Mouse (Mus musculus): ENCODE measurements around the gene Bmi1.
A peak's percentile ranks its signal among the peaks of the same experiment; 100 is the strongest.

The Bmi1 gene

DNA sequence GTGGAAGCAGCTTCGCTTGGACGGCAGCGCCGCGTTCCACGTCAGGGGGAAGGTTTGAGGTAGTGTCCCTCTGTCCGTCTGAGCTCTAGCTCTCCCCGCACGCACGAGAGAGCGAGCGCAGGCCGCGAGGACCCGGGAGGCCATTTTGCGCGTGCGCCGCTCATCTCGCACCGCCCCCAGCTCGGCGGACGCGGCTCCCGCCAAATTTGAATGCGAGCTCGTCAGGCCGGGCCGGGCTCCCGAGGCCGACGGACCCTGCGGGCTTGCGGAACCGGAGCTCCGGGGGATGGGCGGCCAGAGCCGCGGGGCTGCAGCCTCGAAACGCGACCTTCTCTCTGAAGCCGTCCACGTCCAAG lies 11.9 kb downstream of the Bmi1 start:
- no peak for DNase-seq

GRCm38 (mm10) chr2:18689064-18689921 lies 12.5 kb downstream of the Bmi1 start:
- no peak for DNase-seq

GRCm38 (mm10) chr2:18690055-18690691 lies 13.4 kb downstream of the Bmi1 start:
- DNase-seq: no peak

DNA sequence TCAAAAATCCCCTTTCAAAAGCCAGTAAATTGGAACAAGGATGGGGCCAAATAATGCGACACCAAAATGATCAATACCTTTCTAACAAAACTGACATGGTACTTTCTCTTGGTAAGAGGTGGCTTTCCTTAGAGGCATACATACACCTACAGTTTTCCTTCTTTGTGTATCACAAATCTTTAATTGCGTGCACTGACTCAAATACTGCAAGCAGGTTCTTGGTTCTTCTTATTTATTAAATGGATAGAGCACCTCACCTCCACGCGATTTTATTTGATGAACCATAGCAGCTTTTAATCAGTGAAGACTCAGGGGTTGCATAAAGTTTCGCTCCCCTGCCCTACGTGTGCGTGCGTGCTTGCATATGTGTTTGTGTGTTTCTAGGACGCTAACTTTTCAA lies 13.9 kb downstream of the Bmi1 start:
- DNase-seq: no peak

- no peak for DNase-seq
Observed at GRCm38 (mm10) chr2:18692031-18692430, 15.2 kb downstream of the Bmi1 start.

- DNase-seq: no peak
Observed at GRCm38 (mm10) chr2:18692548-18692947, 15.7 kb downstream of the Bmi1 start.

DNA sequence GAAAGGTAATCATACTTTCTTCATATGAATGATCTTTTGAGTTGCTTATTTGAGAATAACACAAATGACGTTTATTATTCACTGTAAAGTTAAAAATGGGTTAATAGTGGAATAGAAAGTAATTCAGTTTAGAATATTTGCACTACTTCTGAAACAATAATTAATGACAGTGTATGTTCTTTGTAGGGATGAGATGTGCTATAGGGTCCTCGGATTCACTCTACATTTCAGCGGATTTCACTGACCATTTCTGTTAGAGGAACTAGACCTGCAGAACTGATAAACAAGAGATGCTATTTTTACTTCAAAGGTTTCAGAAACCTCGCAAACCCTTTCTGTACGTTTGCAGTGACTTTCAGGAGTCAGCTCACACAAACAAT lies 16.7 kb downstream of the Bmi1 start:
- DNase-seq: no peak

DNA sequence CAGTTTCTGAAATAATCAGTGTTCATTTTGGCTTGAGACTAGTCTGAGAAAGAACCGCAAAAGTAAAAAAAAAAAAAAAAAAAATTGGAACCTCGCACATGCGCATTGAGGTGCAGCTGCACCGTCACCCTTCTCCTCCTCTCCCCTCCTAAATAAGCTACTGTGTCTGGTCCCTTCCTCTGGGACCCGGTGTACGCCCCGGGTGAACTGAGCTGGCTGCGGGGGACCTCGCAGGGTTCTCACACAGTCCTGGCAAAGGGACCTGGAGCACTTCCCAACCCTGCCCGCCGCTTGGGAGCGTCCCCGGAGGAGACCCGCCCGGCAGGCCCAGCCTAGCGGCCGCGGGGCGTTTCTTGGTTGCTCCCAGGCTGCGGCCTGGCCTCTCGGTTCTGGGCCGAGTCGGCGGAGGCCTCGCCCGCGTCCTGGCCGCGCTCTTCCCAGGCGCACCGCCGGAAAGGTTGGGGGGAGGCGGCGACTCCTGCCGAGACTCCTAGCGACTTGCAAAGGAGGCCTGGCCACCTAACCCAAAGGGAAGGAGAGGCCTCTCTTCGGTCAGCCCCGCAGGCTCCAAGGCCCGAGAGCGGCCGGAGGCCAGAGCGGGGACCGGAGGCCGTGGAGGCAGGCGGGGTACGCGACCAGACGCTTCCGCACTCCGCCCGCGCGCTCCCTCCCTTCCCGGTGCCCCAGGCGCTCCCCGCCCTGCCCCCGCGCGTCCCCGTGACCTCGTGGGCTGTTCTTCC lies 17.2 kb downstream of the Bmi1 start, which contains the start of gene Spag6:
Gene Spag6 (plus strand): TSS at position 162 of the 740 bp plus-strand sequence.
- DNase-seq: peak; percentile 85

DNA sequence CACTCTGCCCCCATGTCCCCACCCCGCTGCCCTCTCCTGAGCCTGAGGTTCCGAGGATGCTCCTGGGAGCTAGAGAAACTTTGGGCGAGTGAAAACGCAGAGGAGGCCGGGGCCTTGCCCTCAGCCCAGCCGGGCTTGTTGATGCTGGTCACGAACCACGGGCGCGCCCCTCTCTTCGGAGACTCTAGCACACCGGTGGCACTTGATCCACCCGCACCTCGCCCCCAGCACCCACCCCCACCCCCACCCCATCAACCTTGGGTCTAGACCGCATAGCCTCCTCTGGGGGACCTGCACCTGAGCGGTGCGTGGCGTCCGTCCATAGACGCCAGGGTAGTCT lies 17.8 kb downstream of the Bmi1 start:
- DNase-seq: no peak

DNA sequence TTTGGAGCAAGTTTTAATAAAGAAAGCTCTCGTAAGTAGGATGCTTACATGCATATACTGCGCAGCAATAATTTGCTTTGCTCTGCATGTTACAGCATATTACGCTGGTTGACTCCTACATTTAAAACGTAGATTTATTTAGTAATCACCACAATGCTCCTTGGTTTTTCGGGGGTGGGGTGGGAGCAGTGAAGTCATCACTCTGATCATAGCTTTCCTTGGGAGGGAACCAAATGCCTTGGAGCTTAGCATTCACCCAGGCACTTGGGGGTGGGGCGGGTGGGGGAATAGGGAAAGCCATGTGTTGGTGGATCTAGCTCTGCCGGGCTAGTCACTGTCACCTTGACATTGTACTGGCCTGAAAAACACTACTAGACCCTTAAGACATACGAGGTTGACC lies 18.3 kb downstream of the Bmi1 start:
- DNase-seq: no peak

DNA sequence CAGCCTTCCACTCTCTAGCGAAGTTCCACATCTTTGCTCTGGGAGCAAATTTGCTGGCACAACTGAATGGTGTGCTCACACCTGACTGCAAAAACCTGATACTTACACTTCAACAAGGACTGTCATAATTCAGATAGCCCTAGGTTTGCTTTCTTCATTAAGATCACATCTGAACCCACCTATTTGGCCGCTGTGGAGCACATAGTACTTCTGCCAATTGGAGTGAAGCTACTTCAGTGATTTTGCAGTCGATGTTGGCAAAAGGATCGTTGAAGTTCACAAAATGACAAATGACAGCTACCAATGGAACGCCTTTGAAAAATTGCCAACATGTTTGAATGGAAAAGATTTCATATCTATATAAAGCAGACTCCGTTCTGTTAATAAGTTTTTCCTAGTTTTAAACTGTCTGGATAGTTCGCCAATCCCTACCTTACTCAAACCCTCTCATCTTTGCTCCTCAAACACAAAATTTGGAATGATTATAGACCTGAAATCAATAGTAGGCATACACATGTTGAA lies 18.9 kb downstream of the Bmi1 start:
- no peak for DNase-seq

- DNase-seq: no peak
Observed at GRCm38 (mm10) chr2:18697591-18698244, 20.9 kb downstream of the Bmi1 start.

GRCm38 (mm10) chr2:18698663-18699385 lies 22.0 kb downstream of the Bmi1 start:
- no peak for DNase-seq

DNA sequence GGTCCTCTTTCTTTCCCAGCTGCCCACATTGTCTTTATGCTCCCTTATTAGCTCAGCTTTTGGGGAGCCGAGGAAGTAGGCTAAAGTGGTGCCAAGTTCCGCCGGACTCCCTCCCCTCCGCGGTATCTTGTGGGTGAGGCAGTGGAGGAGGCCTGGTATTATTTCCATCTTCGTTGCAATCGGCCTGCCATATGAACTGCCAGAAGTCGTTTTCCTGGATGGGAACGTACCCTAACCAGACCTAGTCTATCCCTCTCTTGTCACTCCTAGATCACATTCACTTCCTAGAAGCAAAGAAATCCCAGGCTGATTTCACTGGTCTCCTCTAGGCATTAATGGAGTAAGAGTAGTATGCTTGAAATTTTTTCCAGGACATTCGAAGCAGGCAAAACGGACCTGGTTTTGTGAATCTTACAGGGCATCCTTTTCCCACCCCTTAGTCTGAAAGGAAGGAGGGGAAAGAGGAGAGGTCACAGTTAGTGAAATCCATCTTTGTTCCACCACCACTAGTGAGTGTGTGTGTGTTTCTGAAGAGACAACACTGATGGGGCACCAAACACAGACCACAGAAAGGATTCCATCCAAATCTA lies 22.7 kb downstream of the Bmi1 start:
- no peak for DNase-seq

DNA sequence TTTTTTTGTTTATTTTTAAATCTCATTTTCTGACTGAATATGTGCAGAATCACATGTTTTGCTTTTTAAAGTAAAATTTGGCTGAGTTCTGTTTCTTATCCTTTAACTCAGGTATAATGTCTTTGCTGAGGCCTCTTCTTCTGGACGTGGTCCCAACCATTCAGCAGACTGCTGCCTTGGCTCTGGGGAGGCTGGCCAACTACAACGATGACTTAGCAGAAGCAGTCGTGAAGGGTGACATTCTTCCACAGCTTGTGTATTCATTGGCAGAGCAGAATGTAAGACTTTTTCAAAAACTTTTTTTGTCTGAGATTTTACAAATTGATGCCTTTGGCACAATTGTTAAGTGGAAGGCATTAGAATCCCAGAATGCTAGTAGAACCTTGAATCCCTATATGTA lies 33.5 kb downstream of the Bmi1 start:
- no peak for DNase-seq

- DNase-seq: no peak
Observed at GRCm38 (mm10) chr2:18713071-18713470, 36.3 kb downstream of the Bmi1 start.

DNA sequence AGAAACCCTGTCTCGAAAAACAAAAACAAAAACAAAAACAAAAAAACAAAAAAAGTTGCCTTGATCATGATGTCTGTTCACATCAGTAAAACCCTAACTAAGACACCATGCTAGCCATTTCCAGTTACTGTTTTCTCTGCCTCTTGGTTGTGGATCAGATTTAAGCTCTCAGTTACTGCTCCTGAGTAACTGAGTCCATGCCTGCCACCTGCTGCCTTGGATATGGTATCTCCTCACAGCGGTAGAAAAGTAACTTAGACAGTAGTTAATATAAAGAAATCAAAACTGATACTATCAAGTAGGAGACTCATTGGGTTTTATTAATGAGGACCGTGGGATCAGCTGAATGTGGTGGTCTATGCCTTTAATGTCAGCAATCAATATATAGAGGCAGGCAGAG lies 37.5 kb downstream of the Bmi1 start:
- no peak for DNase-seq

DNA sequence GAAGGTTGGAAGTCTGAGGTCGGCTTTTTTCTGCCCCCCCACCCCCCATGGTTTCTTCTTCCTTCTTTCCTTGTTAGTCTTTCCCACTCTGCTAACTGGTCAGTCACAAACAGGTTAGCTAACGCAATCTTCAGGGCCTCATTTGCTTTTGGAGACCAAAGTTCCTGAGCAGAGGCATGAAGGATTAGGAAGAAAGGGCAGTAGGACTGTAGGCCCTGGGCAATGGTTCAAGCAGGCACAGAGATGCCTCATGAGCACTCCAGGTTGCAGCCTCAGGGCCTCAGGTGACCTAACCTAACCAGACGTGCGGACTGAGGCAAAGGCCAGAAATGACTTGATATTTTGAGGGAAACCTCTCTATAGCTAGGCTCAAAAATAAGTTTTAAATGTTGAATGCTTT lies 41.7 kb downstream of the Bmi1 start:
- DNase-seq: no peak

DNA sequence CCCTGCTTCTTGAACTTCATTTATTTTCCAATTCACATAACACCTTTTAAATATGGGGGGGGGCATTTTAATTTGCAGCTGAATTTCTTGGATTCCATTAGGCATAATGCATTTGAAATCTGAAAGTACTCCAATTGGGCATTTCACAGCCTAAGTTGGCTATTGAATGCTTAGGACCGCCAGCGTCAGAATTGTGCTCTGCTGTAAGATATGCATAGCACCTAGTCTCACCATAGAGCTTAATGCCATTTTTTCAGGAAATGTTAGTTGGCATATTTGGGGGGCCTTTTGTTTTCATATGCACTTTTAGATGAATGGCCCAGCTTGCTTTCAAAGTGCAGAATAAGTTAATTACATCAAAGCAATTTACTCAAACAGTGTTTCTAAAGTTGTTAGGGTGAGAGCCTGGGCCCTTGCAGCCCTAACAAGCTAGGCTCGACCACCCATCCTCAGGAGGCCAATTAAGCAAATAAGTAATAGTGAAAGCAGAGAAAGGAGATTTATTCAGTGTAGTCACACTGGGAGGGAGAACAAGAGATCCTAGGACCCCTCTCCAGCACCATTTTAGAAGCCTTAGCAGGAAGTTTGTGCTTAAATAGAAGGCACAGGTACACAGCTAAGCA lies 45.5 kb downstream of the Bmi1 start:
- no peak for DNase-seq

- no peak for DNase-seq
Observed at GRCm38 (mm10) chr2:18724462-18724861, 47.6 kb downstream of the Bmi1 start.

GRCm38 (mm10) chr2:18725880-18726279 lies 49.1 kb downstream of the Bmi1 start:
- DNase-seq: no peak

DNA sequence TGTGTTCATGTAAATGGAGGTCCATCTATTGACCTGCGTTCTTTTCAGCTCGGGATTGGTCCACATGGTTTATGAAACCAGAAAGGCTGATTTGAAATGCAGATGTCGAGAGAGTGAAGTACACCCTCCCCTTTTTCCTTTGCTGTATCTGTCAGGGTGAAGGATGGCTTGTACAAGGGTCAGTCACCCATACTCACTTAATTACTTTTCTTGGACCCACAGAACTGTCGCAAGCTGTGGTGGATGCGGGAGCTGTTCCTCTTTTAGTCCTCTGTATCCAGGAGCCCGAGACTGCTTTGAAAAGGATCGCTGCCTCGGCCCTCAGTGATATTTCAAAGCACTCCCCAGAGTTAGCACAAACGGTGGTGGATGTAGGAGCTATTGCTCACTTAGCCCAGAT lies 54.9 kb downstream of the Bmi1 start:
- no peak for DNase-seq

Measured in cerebellum, adult 11-12 months (tissue).